Mouse (Mus musculus) 3134 (cell line): Measurements from ENCODE around the gene Zfp362.
A peak's percentile ranks its signal among the peaks of the same experiment; 100 is the strongest.

Experiments
- DNase-seq: peaks from one replicate; pipeline ENCODE4 v3.0.0-alpha.2; 2011; ENCODE audit warnings: low spot score; ENCODE audit not compliant: insufficient read length; ENCODE audit errors: extremely low read depth

The Zfp362 gene

DNA sequence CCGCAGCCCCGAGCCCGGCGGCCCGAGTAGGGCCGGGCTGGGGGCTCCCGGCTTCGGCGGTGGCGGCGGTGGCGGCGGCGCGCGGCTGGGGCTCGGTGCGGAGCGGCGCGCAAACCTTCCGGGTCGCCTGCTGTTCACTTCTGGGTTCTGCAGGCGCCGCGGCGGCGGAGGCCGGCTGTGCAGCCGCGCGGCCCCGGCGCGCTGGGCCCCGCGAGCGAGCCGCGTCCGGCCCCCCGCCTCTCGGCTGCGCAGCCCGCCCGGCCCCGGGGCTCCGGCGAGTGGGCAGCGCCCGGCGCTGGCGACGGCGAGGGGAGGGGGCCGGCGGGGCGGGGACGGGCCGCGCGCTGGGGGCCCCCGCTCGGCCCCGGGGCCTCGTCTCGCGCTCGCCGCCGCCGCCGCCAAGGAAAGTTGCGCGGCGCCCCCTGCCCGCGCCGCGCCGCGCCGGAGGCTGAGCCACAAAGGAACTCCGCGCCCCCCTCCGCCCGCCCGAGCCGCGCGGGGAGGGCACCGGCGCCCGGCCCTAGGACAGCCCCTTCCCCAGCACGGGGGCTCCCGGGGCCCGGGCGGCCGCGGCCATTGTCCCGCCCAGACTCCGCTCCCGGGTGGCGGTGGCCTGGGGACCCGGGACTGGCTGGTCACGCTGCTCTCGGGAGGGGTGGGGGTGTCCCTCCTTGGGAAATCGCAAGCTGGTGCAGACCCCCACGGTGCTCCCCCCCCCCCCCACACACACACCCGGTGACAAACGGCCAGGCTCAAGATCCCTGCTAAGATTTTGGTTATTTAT is at the start of gene Zfp362:
Gene Zfp362, minus strand, starts transcription at position 3 of the 784 bp plus-strand sequence.
- DNase-seq = no peak

DNA sequence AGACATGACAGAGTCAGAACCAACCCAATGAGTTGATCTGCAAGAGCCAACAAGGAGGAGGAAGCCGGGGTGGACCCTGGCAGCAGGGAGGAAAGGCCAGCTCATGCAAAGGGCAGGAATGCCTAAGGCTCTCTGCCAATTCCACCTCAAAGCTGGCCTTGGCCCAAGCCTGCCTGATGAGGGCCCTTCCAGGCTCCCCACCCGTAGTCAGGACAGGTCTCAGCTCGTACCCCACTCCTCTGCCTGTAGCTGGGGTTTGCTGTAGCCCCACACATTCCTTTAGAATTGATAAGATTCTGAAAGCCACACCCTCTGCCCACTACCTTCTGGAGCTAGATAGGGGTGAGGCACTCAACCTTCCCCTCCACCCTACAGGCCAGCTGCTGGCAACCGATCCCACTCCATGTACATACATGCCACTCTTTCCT is 49.8 kb upstream of the Zfp362 start:
- peak; percentile 55 for DNase-seq

DNA sequence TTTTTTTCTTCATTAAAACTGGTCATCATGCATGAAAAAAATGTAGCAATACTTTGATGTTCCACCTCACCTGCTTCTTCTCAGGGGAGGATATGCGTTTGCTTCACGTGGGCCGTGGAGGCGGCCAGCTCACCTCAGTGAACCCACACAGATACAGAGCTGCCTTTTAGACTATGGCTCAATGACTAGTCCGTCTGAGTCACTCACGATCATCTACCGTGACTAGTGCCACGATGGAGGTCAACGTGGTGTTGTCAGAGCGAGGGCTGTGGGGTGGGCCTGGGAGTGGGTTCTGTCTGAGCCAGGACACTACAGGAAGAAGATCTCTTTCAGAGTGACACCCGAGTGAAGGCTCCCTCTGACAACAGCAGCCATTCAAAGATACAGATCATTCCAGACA is 47.3 kb upstream of the Zfp362 start:
- no peak for DNase-seq

DNA sequence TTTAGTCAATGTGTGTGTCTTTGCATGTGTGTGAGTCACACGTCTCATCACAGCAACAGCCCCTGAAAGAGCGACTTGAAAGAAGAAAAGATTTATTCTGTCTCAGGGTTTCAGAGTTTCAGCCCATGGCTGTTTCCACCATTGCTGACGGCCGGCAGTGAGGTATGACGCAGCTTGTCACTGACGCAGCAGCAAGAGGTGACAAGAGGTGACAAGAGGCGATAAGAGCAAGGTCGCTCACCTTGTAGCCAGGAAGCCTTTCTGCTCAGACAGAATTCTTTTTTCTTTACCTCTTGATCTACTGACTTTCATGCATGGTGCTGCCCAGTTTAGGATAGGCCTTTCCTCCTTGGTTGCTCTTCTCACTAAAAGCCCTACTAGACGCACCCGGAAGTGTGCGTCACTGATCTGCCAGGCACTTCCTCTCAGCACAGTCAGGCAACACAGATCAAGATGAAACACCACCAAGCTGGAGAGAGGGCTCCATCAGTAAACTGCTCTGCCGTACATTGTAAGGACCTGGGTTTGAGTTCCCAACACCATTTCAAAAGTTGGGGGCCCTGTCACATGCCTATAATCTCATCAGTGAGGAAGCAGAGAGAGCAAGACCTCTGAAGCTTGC is 46.5 kb upstream of the Zfp362 start:
- DNase-seq = no peak

DNA sequence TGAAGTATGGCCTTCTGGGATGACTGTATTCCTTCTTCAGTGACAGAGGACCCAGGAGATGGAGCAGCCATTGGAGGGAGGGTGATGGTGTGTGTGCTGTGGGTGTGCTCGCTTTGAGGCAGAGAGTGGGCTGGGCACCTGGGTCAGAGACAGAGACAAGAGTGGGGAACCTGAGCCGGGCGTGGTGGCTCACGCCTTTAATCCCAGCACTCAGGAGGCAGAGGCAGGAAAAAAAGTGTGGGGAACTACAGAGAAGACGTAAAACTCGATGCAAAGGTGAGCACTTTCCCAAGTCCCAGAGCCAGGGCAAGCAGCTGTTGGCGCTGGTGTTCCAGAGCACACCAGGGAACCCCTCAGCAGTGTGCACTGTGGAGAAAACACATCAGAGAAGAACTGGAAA is 43.8 kb upstream of the Zfp362 start:
- DNase-seq = no peak

DNA sequence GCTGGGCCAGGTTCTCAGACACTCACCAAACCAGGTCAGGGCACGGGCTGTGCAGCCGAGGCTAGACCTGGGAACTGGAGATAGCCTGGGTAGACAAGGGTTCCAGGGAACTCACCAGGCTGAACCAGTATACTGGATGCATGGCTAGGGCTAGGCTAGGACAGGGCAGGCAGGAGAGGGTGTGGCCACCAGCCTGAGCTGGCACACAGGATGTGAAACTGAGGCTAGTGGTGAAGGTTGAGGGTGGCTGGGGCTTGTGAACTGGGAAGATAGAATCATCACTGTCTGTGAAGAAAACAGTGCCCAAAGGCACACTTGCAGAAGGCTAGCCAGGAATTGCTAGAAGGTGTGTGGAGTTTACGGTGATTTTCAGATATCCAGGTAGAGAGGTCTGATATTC is 43.1 kb upstream of the Zfp362 start:
- no peak for DNase-seq

DNA sequence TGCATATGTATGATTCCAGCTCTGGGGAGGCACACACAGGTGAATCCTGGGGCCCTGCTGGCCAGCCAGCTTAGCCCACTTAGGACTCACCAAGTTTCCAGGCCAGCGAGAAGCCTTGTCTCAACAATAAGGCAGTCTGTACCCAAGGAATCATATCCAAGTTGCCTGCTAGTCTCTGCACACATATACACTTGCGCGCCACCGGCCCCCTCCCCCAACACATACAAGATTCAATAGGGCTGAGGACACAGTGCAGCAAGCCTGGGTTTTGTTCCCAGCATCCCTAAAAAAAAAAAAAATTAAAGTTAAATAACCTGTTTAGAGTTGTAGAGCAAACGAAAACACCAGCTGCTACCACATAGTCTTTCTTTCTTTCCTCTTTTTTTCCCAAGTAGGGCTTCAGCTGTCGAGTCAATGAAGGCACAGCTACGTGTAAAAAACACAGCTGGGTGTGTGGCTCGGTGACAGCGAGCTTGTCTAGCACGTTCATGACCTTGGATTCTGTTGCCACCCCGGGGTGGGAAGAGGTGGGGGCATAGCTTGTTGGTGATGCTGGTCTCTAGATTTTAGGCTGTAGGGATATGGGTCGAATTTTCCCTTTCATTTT is 39.6 kb upstream of the Zfp362 start:
- no peak for DNase-seq

DNA sequence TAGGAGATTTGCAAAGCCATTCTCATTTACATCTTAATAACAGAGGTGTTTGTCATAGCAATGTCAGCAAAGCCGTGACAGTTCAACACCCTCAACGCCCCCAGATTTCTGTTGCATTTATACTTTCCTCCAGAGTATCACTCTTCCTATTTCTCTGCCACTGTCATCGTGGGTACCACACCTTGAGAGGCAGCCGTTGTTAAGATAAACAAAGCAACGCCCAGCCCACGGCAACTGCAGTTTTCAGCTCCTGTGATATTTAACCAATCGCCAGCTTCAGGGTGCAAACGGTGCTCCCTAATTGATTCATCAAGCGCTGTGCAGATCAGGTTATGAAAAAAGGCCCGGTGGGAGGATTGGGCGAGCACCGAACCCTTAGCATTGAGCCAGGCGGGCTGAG is 38.7 kb upstream of the Zfp362 start:
- no peak for DNase-seq

DNA sequence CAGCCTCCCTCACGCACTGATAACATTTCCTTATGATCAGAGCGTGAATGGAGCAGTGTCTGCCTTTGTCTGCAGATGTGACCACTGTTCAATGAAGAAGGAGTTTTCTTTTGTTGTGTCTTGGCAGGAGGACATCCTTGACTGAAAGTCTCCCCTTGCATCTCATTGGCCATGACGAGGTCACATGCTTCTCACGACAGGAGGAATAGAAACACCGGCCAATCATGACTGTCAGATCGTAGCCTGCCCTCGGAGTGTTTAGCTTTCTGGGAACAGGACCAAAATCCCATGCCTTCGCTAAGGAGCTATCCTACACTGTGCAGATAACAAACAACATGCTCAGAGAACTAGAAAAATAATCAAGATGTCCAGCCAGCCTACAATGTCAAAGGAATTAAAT is 35.4 kb upstream of the Zfp362 start:
- no peak for DNase-seq

DNA sequence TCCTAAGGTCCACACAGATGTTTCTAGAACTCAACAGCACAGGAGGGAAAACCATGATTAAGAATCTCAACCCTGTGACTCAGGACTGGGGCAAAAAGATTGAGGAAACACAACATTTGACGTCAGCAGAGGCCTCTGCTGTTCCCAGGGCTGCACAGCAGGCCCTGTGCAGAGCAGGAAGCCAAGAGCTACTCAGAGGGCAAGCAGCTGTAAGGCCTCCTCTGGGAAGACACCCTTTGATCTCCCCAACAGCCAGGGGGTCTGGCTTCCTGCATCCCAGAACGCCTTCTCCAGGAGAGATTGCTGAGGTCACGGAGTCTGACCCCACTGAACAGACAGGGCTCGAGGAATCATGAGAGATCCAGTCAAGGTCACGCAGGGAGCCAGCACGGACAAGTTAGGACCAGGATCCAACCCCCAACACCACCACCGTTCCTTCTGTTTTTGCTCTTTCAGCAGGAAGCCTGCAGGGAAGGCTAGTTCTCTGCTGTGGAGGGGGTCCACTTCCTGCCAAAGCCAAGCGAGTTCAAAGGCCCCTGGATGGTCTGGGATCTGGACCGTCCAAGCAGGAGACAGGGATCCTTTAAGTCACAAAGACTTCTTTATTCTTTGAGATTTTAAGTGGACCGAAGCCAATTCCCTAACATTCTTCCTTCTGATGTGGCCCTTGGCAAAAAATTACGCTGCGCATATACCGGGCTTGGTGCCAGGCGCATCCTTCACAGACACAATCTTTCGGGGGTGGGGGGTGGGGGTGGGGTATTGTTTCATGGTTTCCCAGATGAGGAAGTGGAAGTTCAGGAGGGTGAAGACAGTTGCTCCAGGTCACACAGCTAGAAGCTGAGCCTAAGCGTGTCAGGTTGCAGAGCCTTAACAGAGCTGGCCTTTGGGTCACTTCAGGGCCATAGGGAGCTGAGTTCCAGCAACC is 34.2 kb upstream of the Zfp362 start:
- peak; percentile 40 for DNase-seq

DNA sequence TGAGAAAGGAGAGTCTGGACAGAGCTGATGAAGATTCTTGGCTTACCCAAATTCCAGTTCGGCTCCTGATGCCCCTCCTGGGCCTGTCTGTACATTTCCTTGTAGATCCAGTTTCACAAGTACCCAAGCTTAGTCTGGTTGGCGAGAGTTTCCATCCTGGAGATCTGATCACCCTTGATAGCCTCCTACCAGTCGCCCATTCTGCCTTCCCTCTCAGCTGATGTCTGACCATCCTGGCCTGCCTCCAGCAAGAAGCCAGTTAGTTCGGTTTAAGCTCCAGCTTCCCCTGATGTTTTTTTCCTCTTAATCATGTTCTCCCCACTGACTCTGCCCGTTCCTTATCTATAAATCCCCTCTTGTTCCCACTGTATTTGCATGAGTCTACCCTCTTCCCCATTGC is 32.4 kb upstream of the Zfp362 start:
- no peak for DNase-seq

DNA sequence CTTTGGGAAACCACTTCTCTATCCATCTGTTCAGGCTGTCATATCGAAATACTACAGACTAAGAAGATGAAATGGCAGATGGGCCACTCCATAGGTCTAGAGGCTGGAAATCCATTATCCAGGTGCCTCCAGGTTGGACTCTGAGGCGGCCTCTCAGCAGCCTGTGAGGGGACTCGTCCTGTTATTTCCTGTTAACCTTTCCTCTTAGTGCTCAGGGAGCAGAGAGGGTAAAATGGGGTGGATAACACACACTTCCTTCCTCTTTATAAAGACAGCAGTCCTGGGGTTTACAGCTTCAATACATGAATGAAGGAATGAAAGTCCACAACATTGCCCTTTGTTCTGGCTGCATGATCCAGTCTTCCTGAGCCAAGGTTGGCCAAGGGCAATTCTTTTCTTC is 18.3 kb upstream of the Zfp362 start:
- no peak for DNase-seq

DNA sequence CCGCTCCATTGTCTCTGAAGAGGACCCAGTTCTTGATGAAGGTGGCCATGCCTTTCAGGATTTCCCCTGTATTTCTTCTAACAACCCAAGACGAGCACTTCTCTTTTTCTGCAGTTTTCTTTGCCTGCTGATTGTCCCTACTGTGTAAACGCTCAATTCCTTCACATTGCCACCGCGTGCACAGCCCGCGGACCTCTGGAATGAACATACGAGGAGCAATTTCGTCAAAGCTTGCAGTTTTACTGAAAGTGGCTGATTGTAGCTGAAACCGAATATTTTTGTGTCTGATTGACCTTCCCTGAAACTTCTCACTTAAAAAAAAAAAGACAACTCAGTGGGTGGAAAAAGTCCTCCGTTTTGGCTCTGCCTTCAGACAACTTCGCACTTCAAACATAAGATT is 14.7 kb upstream of the Zfp362 start:
- DNase-seq = no peak

DNA sequence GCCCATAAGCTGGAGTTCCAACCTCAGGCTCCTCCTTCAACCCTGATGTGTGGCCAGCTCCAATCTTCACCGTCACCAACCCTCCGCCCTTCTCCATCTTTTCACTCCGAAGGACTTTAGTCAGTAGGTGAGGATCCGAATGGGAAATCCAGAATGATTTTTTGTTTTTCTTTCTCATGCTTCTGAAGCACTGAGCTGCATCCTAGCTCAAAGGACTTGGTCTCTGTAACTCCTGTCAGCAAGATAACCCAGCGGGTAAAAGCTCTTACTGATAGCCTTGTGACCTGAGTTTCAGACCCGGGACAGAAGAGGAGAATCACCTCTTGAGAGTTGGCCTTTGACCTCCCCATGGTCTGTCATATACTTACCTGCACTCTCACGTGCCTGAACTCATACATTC is 11.2 kb upstream of the Zfp362 start:
- DNase-seq = no peak

DNA sequence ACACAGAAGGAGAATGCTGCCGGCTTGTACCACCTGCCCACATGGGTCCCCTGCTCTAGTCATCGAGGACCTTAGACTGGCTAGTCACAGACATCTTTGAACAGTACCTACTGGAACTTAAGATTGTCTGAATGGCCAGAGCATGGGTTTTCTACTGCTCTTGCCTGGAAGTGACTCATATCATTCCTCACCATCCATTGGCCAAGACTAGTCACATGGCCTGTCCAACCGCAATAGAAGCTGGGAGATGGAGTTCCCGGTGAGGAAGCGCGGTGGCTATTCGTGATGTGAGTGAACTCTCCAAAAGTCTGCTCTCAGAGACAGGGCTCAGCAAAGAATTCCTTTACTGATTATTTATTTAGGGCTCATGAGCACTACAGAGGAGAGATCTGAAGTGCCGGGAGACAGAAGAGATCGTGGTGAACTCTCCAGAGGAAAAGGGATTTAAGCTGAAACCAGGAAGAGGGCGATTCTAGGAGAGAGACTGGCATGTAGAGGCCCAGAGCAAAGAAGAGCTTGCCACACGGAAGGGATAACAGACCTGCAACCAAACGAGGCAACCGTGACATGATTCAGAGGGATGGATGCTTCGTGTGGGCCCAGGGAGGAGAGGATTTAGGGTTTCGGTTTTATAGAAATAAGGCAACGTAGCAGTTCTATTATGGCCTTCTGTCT is 5.7 kb upstream of the Zfp362 start:
- peak; percentile 70 for DNase-seq

DNA sequence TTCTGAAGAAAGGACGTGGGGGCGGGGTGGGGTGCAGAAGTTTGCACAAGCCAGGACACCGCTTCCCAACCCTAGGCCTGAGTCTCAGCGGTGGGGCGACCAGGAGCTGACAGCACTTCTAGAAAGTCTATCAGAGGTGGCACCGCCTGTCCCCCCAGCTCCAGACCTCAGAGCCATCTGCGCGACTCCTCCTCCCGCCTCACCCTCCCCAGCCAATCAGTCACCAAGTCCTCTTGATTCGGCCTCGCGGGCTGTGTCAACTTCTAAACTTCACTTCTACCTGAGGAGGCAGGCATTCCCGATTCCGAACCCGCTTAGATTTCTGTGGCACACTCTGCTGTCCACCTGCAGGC is 958 bp upstream of the Zfp362 start:
- DNase-seq = peak; percentile 48

DNA sequence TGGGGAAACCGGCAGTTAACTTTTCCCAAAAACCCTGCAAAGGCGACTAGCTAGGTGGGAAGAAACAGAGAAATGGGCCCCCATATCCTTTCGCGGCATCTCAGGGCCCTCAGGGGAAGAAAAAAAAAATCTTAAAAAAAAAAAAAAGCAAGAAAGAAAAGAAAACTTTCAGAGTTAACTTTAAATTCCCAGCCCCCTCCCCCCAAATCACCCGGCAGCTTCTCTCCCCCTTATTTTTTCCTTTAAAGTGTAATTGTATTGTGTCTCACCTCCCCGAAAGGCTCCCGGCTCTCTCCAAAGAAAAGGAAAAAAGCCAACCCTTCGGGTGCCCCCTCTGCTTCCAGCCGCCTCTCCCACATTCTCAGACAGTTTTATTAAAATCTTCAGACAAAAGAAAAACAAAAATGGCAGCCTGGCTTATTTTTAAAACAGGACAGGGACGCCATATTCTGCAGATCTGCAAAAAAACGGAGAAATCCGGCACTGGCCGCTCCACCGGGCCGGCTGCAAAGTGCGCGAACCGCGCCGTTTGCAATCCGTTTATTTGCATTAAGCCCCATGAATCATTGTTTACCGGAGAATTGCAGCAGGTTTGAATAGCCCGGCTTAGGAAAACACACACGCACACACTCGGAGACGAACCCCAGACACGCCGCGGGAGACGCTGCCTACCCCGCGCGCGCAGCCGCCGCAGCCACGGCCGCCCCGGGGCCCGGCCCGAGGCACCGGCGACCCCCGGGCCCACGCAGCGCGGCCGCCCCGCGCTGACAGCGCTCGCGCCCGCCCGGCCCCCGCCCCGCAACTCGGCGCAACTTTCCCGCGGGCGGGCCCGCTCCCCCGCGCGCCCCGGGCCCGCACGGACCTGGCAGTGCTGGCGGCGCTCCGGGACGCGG is 449 bp downstream of the Zfp362 start:
- peak; percentile 73 for DNase-seq

DNA sequence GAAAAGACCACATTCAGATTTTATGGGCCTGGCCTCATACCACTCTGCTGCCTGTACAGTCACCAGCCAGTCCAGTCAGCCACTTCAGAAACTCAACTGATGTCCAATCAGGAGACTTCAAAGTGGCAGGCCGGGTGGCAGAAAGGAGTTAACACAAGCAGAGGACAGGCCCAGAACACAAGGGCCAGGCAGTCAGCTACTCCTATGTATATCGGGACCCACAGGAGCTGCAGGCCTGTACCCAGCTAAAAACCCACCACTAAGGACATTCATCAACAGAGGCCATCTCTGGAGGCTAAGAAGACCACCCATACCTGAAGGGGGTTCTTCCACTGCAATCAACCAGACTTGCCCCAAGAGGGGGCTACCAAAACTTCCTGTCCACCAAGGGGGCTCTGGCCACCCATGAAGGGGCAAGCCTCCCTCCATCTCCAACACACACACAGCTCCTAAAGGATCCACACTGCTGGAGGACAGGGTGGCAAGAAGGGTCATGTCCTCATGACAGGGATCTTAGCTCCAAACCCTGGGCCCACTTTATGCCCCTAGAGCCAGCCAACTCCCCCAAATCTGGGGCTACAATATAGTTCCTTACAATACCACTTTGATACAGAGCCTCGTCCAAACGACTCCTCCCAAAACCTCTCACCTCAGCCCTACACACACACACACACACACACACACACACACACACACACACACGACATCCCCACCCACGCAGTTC is 1.3 kb downstream of the Zfp362 start:
- DNase-seq = no peak

DNA sequence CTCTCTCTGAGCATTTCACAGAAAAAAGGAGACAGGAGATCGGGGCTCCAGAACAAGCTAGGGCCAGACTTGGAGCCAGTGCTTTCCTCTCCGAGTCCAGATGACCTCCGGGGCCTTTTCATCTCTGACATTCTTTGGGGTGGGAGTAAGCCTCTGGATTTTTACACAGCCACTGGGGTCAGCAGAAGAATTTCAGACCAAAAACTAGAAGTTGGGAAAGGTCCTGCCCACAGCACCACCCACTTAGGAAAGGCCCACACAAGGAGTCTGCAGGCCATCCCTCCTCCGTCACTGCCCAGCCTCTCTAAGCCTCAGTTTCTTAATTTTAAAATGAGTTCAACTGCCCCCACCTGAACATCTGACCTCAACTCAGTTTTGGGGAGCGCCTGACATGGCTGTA is 2.3 kb downstream of the Zfp362 start:
- no peak for DNase-seq
